Mouse (Mus musculus) myocyte (in vitro differentiated cells): ENCODE measurements around the gene Utp15. TPM values are rescaled to one million over a fixed set of nuclear protein-coding genes. Genes with fewer than 3 reads are reported as not detected.

Source experiments
- H3K27me3 ChIP-seq: one replicate; pipeline ENCODE4 v1.6.1; 2011; ENCODE audit not compliant: control insufficient read depth, insufficient read depth, insufficient read length
- H3K36me3 ChIP-seq: one replicate; pipeline ENCODE4 v1.6.1; 2011; ENCODE audit not compliant: control insufficient read depth, insufficient read depth
- H3K4me2 ChIP-seq: one replicate; pipeline ENCODE4 v1.6.1; 2011; ENCODE audit warnings: low read depth, control low read depth
- H3K4me3 ChIP-seq: one replicate; pipeline ENCODE4 v1.5.1; 2011; ENCODE audit warnings: mild to moderate bottlenecking, control low read depth, moderate library complexity
- H3K79me2 ChIP-seq: one replicate; pipeline ENCODE4 v1.6.1; 2011; ENCODE audit not compliant: control insufficient read depth, insufficient read depth
- H3ac ChIP-seq: one replicate; pipeline ENCODE4 v1.6.1; 2011; ENCODE audit not compliant: control insufficient read depth, insufficient read length
- CEBPB ChIP-seq: IDR thresholded peaks from 2 replicates; pipeline ENCODE4 v1.6.1; 2011; ENCODE audit warnings: mild to moderate bottlenecking, moderate library complexity; ENCODE audit not compliant: poor library complexity, insufficient read depth, severe bottlenecking
- E2F4 ChIP-seq: IDR thresholded peaks from one replicate; pipeline ENCODE4 v1.6.1; 2011; ENCODE audit warnings: mild to moderate bottlenecking, control low read depth, moderate library complexity; ENCODE audit not compliant: insufficient read depth
- MAX ChIP-seq: IDR thresholded peaks from one replicate; pipeline ENCODE4 v1.6.1; 2011; ENCODE audit warnings: low read depth, mild to moderate bottlenecking, control low read depth
- MYOD1 ChIP-seq, 3 experiments: IDR thresholded peaks; one replicate each; pipeline ENCODE4 v1.6.1; 2011; ENCODE audit warnings: control low read depth in 2 of 3, low read depth in 2 of 3, mild to moderate bottlenecking in 2 of 3, moderate library complexity in 1 of 3; ENCODE audit not compliant: insufficient read length in 2 of 3, control insufficient read depth in 1 of 3
- MYOG ChIP-seq, 3 experiments: IDR thresholded peaks; one replicate each; pipeline ENCODE4 v1.6.1; 2011; ENCODE audit warnings: control low read depth in 2 of 3, low read depth in 2 of 3, mild to moderate bottlenecking in 2 of 3; ENCODE audit not compliant: insufficient read length in 2 of 3, control insufficient read depth in 1 of 3, insufficient read depth in 1 of 3
- POLR2A ChIP-seq: IDR thresholded peaks from one replicate; pipeline ENCODE4 v1.6.1; 2011; ENCODE audit warnings: low read depth, mild to moderate bottlenecking, control low read depth, moderate library complexity; ENCODE audit not compliant: insufficient read length
- POLR2AphosphoS2 ChIP-seq: IDR thresholded peaks from one replicate; pipeline ENCODE4 v1.6.1; 2011; ENCODE audit warnings: low read depth, control low read depth; ENCODE audit not compliant: insufficient read length
- REST ChIP-seq: IDR thresholded peaks from one replicate; pipeline ENCODE4 v1.6.1; 2011; ENCODE audit warnings: mild to moderate bottlenecking, control low read depth, moderate library complexity; ENCODE audit not compliant: insufficient read depth, insufficient read length
- SRF ChIP-seq: IDR thresholded peaks from one replicate; pipeline ENCODE4 v1.6.1; 2011; ENCODE audit warnings: low read depth; ENCODE audit not compliant: control insufficient read depth, insufficient read length
- TCF12 ChIP-seq: IDR thresholded peaks from one replicate; pipeline ENCODE4 v1.6.1; 2011; ENCODE audit warnings: mild to moderate bottlenecking, control low read depth; ENCODE audit not compliant: poor library complexity, insufficient read depth, severe bottlenecking
- TCF3 ChIP-seq: IDR thresholded peaks from one replicate; pipeline ENCODE4 v1.6.1; 2011; ENCODE audit warnings: low read depth, control low read depth; ENCODE audit not compliant: insufficient read length
- USF1 ChIP-seq: IDR thresholded peaks from one replicate; pipeline ENCODE4 v1.6.1; 2011; ENCODE audit warnings: low read depth, mild to moderate bottlenecking, control low read depth, moderate library complexity
- polyA plus RNA-seq: library from polyadenylated mRNA; unstranded; fragments of >200 nt; fragmentation: generic; extraction: Trizol; gene quantifications from one replicate; pipeline ENCODE4 v1.2.1, GENCODE M21; 2012; ENCODE audit warnings: missing spikeins

Utp15 gene
- 7.3 TPM for polyA plus RNA-seq

DNA sequence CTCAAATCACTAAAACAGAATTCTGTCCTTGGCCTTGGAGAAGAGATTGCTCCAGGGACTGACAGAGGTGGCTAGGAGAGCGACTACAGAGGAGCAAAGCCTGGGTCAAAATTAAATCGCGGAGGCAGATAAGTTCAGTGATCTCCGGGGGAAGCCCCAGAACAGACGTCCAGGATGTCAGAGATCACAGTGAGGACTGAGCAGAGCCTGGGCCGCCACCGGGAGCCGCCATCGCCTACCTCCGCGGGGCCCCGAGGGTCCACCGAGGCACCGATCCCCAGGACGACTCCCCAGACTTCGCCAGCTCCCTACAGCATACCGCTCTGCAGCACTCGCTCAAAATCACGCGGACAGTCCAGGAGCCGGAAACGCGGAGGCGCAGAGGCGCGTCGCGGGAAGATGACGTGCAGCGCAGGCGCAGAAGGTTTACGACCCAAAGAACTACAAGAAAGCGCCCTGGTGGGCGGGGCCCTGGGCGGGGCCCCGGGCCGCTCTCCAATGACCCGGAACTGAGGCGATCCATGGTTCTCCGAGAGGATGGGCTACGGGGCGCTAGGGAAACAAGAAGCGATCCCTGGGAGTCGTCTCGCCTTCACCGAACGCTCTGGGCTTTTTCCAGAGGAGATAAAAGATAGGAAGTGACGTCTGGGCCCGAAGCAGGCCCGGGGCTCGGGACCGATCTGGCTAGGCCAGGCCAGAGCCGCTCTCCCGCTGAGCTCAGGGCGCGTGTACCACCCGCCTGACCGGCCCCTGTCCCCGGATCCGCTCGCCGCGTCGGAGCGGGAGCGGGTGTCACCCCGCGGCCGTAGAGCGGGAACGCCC, at the start of gene Utp15, which contains the start of gene Ankra2:
Utp15 (minus strand) TSS at position 406 of the 822 bp plus-strand sequence.
Ankra2 (plus strand) TSS at position 439 of the 822 bp plus-strand sequence.
- H3K4me3 ChIP-seq, result peak within 1 kb of the TSS; percentile 72
- peak within 1 kb of the TSS; percentile 82 for H3ac ChIP-seq
- TF ChIP-seq USF1 (peak; percentile 49), MYOD1 (IDR thresholded peaks at IDR 0.05; ENCODE audit: control insufficient read depth in 1 of 3, insufficient read length in 2 of 3, low read depth in 2 of 3) (peak in 2 of 3 experiments; percentile 1 to 57), REST (no peak), E2F4 (peak; percentile 75), TCF12 (no peak), SRF (peak; percentile 82), CEBPB (no peak), MAX (peak; percentile 56), POLR2AphosphoS2 (peak; percentile 83), POLR2A (peak; percentile 91), TCF3 (no peak), MYOG (IDR thresholded peaks at IDR 0.05; ENCODE audit: control insufficient read depth in 1 of 3, insufficient read depth in 1 of 3, insufficient read length in 2 of 3, low read depth in 2 of 3) (peak in 1 of 3 experiments; percentile 31)
- H3K27me3 ChIP-seq, result no peaks in the 10 kb centered on the region
- peak within 1 kb of the TSS; percentile 91 for H3K4me2 ChIP-seq
- peaks cover 23% of the 10 kb centered on the region for H3K79me2 ChIP-seq
- peaks cover 27% of the 10 kb centered on the region for H3K36me3 ChIP-seq

DNA sequence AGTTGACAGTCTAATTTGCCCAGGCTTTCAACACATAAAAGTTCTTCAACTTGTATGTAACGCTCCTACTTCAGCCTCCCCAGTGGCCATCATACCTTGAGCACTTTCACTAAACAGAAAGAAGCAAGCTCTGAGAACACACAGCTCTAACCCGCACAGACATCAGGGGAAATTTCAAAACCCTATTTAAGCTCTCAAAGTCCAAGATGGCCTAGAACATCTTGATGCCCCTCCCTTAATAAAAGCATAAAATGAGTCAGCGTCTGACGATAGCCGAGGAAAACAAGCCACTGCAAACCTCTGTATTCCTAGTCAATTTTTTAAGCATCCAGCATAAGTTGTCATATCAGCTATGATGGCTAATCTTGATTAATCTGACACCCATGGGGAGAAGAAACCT, 48.8 kb upstream of the Utp15 start:
- no peak for TF ChIP-seq SRF
- TF ChIP-seq CEBPB, result no peak
- TF ChIP-seq MYOD1 (IDR thresholded peaks at IDR 0.05; ENCODE audit: control insufficient read depth in 1 of 3, insufficient read length in 2 of 3, low read depth in 2 of 3), result no peak
- no peak for TF ChIP-seq MAX
- TF ChIP-seq USF1, result no peak
- TF ChIP-seq POLR2A, result no peak
- no peak for TF ChIP-seq E2F4
- TF ChIP-seq MYOG (IDR thresholded peaks at IDR 0.05; ENCODE audit: control insufficient read depth in 1 of 3, insufficient read depth in 1 of 3, insufficient read length in 2 of 3, low read depth in 2 of 3), result no peak
- TF ChIP-seq REST, result no peak
- TF ChIP-seq TCF3, result no peak
- TF ChIP-seq POLR2AphosphoS2, result no peak
- TF ChIP-seq TCF12, result no peak
- Histone ChIP-seq H3K36me3 (peaks cover 71% of the 10 kb centered on the region), H3K27me3 (no peaks in the 10 kb centered on the region), H3K79me2 (peaks cover 65% of the 10 kb centered on the region), H3K4me3 (no peak overlapping the region), H3K4me2 (no peak overlapping the region), H3ac (no peak overlapping the region)

DNA sequence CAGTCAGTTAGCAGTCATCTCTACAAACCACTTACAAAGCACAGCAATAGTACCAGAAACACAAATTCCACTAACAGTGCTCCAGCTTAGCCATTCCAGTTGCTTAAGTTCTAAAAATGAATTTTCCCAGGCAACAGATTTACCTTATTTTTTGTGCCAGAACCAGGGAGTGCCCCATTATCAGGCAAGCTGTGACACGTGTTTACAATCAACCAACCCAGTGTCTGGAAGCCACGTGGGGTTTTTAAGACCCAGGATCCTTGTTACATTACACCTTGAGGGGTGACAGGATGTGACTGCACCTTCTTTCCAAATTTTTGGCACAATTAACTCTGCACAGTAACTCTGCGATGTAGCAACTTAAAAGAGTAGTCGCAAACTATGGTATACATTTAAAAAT, 45.9 kb upstream of the Utp15 start:
- Histone ChIP-seq H3K79me2 (peaks cover 36% of the 10 kb centered on the region), H3K27me3 (no peaks in the 10 kb centered on the region), H3K4me3 (no peak overlapping the region), H3K4me2 (peak overlapping the region; percentile 3), H3K36me3 (peaks cover 58% of the 10 kb centered on the region), H3ac (no peak overlapping the region)
- TF ChIP-seq E2F4 (no peak), POLR2AphosphoS2 (no peak), MYOD1 (IDR thresholded peaks at IDR 0.05; ENCODE audit: control insufficient read depth in 1 of 3, insufficient read length in 2 of 3, low read depth in 2 of 3) (no peak), USF1 (no peak), REST (no peak), POLR2A (no peak), MYOG (IDR thresholded peaks at IDR 0.05; ENCODE audit: control insufficient read depth in 1 of 3, insufficient read depth in 1 of 3, insufficient read length in 2 of 3, low read depth in 2 of 3) (no peak), MAX (no peak), TCF3 (no peak), SRF (no peak), CEBPB (no peak), TCF12 (no peak)

DNA sequence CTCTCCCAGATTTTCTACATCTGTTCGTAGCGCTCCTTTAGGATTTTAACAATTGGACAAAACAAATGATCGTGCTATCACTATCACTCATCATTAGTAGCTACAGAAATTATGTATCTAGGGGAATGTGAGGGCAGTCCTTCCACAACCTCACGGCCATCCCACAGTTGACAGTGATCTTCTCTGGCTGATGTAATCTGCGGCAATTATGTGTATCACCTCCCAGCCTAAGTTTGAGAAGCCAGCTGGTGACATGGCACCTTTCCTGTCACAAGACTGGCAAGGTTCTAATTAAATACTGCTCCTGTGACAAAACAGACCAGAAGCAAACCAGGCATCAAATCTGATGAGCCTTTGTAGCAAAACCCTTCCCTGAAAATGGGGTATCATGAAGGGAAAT, 45.2 kb upstream of the Utp15 start:
- Histone ChIP-seq H3ac (no peak overlapping the region), H3K27me3 (no peaks in the 10 kb centered on the region), H3K4me2 (peak overlapping the region; percentile 3), H3K36me3 (peaks cover 51% of the 10 kb centered on the region), H3K4me3 (no peak overlapping the region), H3K79me2 (peaks cover 29% of the 10 kb centered on the region)
- peak; percentile 53 for TF ChIP-seq POLR2AphosphoS2
- TF ChIP-seq MAX, result no peak
- peak; percentile 99 for TF ChIP-seq CEBPB
